Mouse (Mus musculus): ENCODE data around the gene Tas2r143. TPM values are rescaled to one million over a fixed set of nuclear protein-coding genes. Genes with fewer than 3 reads are reported as not detected.

The Tas2r143 gene
- total RNA-seq, 2 experiments from 2014 or later: 0.41 TPM; not detected in 1

DNA sequence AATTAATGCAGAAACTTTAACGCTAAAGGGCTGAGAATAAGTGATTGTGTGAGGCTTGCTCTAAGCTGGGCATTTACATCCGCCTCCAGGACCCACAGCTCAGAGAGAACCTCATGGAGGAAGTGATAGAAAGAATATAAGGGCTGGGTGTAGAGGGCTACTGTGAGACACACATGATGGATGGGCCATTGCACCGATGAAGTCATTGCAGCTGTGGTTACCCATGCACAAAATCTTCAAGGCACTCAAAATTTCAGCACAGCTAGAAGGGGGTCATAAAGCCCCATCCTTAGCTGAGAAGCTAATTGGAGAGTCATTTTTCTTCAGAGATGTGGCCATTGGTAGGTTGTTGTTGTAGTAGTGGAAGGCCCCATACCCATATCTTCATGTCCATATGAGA is 1.8 kb upstream of the Tas2r143 start:
- DNase-seq: no peak

DNA sequence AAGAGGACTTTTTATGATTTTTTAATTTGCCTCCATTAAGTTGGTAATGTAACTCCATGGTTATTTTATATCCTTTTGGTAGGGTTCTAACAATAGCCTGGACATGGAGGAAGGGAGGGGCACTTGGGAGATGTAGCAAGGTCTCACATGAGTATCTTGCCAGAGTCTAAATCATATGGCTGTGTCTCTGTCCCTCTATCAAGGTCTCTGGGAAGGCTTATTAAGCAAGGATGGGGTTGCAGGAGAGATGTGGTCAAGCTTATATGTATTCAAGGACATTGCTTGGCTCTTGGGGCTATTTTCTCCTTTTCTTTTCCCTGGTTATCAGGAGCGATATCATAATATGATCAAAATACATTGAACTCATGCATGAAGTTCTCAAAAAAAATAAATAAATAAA is 1.0 kb upstream of the Tas2r143 start:
- DNase-seq: no peak

DNA sequence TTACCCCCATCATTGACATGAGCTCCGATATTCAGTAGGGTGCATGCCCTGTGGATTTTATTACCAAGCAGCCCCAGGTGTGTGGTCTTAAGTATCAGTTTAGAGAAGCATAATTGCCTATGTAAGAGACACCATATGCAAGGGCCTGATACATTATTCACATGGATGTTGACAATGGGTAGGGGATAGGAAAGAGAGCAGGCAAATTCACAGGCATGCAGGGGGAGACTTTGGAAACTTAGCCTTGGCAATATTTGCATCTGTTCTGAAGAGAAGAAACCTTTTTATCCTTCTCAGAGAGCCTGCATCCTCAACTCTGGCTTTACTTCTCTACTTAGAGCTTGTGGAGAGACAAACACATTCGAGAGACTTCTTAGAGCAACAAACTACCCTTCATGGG is 5.1 kb downstream of the Tas2r143 start, which contains the start of gene Tas2r135:
TSS of gene Tas2r135 (plus strand) at position 301 of the 400 bp plus-strand sequence.
- no peak for DNase-seq

DNA sequence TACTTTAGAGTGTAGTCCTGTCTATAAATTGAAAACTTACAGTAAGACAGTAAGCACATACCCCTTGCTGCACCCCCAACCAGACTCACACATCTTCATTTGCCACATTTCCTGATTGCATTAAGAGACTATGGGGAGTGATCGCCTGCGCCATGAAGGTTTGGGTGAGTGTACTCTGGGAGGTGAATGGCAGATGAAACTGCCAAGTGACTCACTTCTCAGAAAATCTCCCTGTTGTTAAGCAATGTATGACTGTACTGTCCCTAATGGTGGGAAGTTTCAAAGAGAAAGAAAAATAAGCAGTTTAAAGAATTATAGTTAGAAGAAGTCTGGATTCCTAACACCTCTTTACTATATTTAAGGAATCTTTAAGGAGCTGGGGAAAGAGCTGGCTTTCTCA is 19.4 kb downstream of the Tas2r143 start:
- no peak for DNase-seq

DNA sequence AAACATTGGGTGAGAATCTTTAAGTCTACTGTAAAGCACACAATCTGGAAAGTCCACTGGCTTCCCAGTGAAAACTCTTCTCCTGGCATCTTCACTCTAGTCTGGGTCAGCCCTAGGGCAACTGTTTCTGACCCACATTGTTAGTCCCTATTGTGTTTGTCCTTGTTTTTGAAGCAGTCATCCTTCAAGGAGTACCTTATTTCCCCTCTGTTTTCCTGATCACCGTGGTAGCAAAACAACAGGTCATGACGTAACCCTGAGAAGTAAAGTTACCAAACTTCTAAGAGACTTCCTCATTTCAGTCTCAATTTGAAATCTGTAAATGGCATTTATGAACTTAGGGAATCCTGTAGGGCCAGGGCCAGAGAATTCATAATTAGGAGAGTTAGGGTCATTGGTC is 21.4 kb downstream of the Tas2r143 start:
- no peak for DNase-seq

DNA sequence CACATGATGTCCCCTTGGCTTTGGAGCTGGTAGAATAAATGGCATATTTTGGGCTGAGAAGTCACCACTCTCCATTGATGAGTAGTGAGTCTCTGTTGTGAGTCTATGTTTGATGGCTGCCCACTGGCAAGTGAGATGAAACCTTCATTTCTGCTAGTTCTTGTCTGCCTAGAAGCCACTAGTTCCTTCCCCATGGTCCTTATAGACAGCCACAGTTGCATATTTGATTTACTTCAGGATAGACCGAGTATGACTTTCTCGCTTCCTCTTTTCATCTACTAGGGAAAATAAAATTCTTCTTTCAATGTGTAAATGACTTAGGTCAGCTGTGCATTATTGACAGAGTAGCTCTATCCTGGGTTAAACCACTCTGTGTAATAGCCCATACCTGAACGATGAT is 24.4 kb downstream of the Tas2r143 start:
- no peak for DNase-seq

DNA sequence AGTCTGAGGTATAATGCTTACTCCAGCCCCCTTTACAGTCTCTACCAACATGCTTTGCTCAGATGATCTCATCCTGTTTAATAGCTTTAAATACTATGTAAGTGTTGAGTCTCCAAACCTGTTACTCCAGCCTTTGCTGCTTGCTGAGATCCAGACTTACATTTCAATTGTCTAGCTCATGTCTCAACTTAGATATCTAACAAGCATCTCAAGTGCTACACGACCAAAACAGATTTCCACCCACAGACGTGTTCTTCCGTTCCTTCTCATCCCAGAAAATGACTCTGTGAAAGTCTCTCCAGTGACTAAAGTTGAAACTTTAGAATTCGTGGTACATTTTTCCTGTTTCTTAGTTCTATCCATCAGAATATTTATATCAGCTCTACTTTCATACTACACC is 26.3 kb downstream of the Tas2r143 start:
- no peak for DNase-seq

DNA sequence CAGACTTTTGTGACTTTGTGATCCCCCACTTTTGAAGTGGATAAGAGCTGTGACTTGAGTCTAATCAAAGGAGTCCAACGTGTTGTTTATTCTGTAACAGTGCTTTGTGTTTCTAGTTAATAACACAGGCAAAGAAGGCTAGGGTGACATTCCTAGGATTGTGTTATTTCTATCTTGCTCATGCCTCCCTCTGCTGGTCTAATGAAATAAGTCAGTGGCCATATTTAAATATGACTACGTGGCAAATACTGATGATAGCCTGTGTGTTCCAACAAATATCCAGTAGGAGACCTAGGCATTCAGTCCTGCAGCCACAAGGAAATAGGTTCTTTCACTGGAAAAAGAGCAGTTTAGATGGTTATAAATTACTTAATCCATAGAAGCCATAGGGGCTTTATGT is 33.5 kb downstream of the Tas2r143 start:
- DNase-seq: peak; percentile 10

DNA sequence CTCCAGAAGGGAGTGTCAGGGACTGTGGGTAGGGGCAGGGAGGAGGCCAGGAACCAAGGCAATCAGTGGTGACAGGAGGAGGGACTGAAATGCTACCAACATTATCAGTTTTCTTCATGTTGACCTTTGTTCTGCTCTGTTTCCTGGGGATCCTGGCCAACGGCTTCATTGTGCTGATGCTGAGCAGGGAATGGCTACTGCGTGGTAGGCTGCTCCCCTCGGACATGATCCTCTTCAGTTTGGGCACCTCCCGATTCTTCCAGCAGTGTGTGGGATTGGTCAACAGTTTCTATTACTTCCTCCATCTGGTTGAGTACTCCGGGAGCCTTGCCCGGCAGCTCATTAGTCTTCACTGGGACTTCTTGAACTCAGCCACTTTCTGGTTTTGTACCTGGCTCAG is 34.4 kb downstream of the Tas2r143 start, which contains the start of gene Tas2r126:
TSS of gene Tas2r126 (plus strand) at position 90 of the 400 bp plus-strand sequence.
- DNase-seq: peak; percentile 7

DNA sequence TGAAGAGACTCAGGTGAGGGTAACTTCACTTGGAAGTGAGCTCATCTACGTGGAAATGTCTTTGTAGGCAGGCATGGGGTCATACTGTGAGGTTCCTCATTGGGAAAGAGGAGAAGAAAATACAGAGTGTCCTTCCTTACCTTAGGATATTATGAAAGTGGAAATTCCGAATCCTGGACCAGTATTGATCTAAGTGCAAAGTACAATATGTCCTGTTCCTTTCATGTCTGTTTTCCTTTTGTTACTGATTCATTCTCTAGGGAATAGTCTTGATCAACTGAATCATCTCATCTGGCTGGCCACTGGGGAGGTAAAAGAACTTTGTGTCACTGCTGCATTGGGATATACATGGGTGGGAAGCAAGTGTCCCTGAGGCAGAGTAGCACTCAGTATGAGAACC is 35.5 kb downstream of the Tas2r143 start:
- DNase-seq: no peak

DNA sequence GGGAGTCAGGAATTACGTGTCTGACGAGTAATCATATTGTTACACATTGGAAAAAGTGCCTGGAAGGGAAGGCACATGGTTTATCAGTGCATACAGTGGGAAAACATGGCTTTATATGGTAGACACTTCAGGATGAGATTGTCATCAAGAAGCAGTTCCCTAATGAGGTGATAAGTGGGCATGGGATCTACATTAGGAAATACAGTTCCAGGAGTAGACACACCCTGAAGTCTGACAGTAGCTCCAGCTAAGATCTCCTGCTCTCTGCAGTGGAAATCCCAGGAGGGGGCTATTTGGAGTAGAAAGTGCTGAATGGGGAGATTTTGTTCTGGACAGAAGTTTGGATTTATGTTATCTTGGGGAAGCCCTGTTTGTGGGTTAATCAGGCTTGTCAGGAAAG is 41.4 kb downstream of the Tas2r143 start:
- DNase-seq: no peak

DNA sequence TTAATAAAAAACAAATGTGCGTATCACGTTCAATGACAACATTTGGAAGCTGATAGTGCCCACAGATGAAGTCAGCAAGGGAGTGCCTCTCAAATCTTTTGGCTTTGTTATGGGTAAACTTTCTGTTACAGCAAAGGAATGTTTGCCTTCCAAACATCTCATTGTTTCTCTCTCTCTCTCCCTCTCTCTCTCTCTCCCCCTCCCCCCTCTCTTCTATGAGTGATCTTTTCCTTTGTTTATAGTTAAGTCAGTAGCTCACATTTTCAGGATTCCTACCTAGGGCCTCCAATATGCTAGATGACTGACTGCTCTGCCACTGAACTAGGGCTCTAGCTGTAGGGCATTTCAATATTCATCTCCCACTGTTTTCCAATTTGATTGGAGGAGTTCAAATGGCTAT is 44.5 kb downstream of the Tas2r143 start:
- no peak for DNase-seq

DNA sequence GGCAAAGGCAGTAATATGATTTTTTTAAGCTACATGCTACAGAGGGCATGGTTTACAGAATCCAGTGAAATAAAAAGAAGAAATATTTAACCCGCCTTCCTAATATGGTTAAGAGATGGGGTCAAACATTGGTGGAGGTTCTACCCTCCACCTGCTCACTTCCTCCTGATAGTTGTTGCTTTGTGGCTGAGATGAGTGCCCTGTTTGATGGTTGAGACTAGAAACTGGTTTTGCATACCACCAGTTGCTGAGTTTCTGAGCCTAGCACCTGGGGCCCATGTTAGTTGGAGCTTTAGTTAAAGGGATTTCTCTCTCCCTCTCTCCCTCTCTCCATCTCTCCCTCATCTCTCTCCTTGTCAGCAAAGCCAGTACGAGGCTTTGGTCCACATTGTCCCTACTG is 47.3 kb downstream of the Tas2r143 start:
- no peak for DNase-seq

Other genes starting within 250 kb of the Tas2r143 start
- not detected for gene Tas2r144, start 184.9 kb upstream of the Tas2r143 start, total RNA-seq (2021)
- 10 to 100 TPM; 28.7 to 29.3 TPM for gene Gstk1, start 154.3 kb upstream of the Tas2r143 start, total RNA-seq (2021)
- gene Tmem139, start 138.3 kb upstream of the Tas2r143 start, total RNA-seq (2021): under 1 TPM in 1 of 2 experiments, not detected in 1; 0.38 TPM
- 10 to 100 TPM; 33.6 to 34.3 TPM for gene Casp2, start 135.3 kb upstream of the Tas2r143 start, total RNA-seq (2021)
- 1 to 10 TPM; 1.9 to 3.0 TPM for gene Clcn1, start 113.6 kb upstream of the Tas2r143 start, total RNA-seq (2021)
- 1 to 10 TPM; 1.6 to 1.7 TPM for gene Fam131b, start 75.6 kb upstream of the Tas2r143 start, total RNA-seq (2021)
- gene Zyx, start 50.6 kb upstream of the Tas2r143 start, total RNA-seq (2021): 100 to 1,000 TPM; 161 to 166 TPM
- under 1 TPM; 0.52 to 0.70 TPM for gene Epha1, start 27.0 kb upstream of the Tas2r143 start, total RNA-seq (2021)
- under 1 TPM; 0.24 to 0.25 TPM for gene Tas2r135, start 5.2 kb downstream of the Tas2r143 start, total RNA-seq (2021)
- not detected for gene Tas2r126, start 34.3 kb downstream of the Tas2r143 start, total RNA-seq (2021)
- gene Olfr458, start 65.0 kb downstream of the Tas2r143 start, total RNA-seq (2021): not detected
- gene Olfr457, start 76.1 kb downstream of the Tas2r143 start, total RNA-seq (2021): not detected
- gene Olfr456, start 87.0 kb downstream of the Tas2r143 start, total RNA-seq (2021): not detected
- not detected for gene Olfr455, start 147.3 kb downstream of the Tas2r143 start, total RNA-seq (2021)
- gene Tcaf3, start 197.5 kb downstream of the Tas2r143 start, total RNA-seq (2021): not detected
- gene Tcaf2, start 245.0 kb downstream of the Tas2r143 start, total RNA-seq (2021): 1 to 10 TPM; 4.2 to 5.3 TPM

All from heart, postnatal 4 days (tissue).